Mouse (Mus musculus) lung, adult 2 months (tissue): ENCODE results near the gene Sec63.

Experiments
- CTCF ChIP-seq: fragments of 200-500 bp; IDR thresholded peaks from 2 replicates; pipeline ENCODE4 v1.5.1; 2011; ENCODE audit warnings: mild to moderate bottlenecking, low read length, control low read depth; ENCODE audit not compliant: insufficient read depth
- POLR2A ChIP-seq: fragments of 200-500 bp; IDR thresholded peaks from 2 replicates; pipeline ENCODE4 v1.6.1; 2011; ENCODE audit warnings: low read depth, mild to moderate bottlenecking, control low read depth, low read length, borderline replicate concordance; ENCODE audit errors: extremely low read depth

- no peak for TF ChIP-seq CTCF
- no peak for TF ChIP-seq POLR2A
Measured at GRCm38 (mm10) chr10:42840036-42840435, 78.7 kb downstream of the Sec63 start.
